Mouse (Mus musculus): Measurements from ENCODE around the gene Angptl1. TPM values are rescaled to one million over a fixed set of nuclear protein-coding genes. Genes with fewer than 3 reads are reported as not detected.

Gene Angptl1
- total and polyA plus RNA-seq, 2 experiments from 2014 or later: 1.3 to 1.4 TPM

DNA sequence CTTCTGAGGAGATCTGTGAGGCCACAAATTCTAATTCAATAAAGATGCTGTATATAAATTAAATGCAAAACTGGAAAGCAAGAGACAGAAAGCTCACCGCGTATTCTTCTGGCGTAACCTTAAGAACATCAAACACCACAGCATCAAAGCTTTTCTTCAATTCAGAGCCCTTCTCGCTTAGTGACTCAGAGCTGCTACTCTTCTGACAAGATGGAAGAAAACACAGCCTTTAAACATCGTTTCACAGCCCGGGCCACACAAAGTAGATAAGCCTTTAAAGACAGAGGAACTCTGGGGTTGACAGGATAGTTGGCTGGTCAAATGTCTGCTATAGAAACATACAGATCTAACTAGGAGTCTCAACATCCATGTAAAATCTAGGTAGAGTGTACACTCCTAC lies 63.3 kb downstream of the Angptl1 start:
- H3K9me3 ChIP-seq (ENCODE audit: low read length): no peaks in the 10 kb centered on the region
- WGBS: 91% methylated on average over 6 of the region's 6 CpGs
- H3K36me3 ChIP-seq (ENCODE audit: insufficient read depth, low read length): peaks cover 4% of the 10 kb centered on the region; the same call in 1 of the 2 replicates
- no peaks in the 10 kb centered on the region for H3K4me1 ChIP-seq (ENCODE audit: insufficient read depth, low read length)
- TF ChIP-seq CTCF (IDR thresholded peaks at IDR 0.05; ENCODE audit: low read depth): no peak
- ATAC-seq: no peak
- H3K4me2 ChIP-seq (ENCODE audit: low read depth, low read length): no peak overlapping the region
- H3K27me3 ChIP-seq (ENCODE audit: insufficient read depth, low read length): no peaks in the 10 kb centered on the region
- H3K9ac ChIP-seq (replicated peaks; ENCODE audit: low read length): no peak overlapping the region
- H3K27ac ChIP-seq: no peak overlapping the region
- no peak for DNase-seq (ENCODE audit: low spot score)
- H3K4me3 ChIP-seq (ENCODE audit: low read length): no peak overlapping the region

GRCm38 (mm10) chr1:156903899-156904298 lies 65.5 kb downstream of the Angptl1 start:
- WGBS: 97% methylated on average over 3 of the region's 3 CpGs
- H3K9me3 ChIP-seq (ENCODE audit: low read length): no peaks in the 10 kb centered on the region
- peaks cover 4% of the 10 kb centered on the region; the same call in 1 of the 2 replicates for H3K36me3 ChIP-seq (ENCODE audit: insufficient read depth, low read length)
- H3K4me3 ChIP-seq (ENCODE audit: low read length): no peak overlapping the region
- DNase-seq (ENCODE audit: low spot score): no peak
- no peak overlapping the region for H3K4me2 ChIP-seq (ENCODE audit: low read depth, low read length)
- H3K9ac ChIP-seq (replicated peaks; ENCODE audit: low read length): no peak overlapping the region
- no peaks in the 10 kb centered on the region for H3K27me3 ChIP-seq (ENCODE audit: insufficient read depth, low read length)
- H3K4me1 ChIP-seq (ENCODE audit: insufficient read depth, low read length): no peaks in the 10 kb centered on the region
- no peak for TF ChIP-seq CTCF (IDR thresholded peaks at IDR 0.05; ENCODE audit: low read depth)
- H3K27ac ChIP-seq: no peak overlapping the region
- no peak for ATAC-seq

DNA sequence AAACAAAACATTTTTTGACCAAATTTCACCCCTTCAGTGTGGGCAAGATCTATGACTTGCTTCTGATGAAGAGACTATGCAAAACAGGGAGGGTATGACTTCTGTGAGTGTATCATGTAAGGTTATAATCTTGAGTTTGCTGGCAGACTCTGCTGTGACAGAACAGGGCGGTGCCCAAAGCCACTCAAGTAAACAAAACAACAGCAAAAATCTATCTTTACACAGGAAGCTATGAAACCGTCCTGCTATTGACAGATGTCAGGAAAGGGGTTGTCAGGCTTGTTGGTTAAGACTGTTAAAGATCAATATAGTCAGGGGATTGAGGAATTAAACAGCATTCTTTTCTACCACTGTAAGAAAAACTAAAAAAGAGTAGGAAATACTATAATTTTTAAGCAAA lies 67.3 kb downstream of the Angptl1 start:
- no peak overlapping the region for H3K9ac ChIP-seq (replicated peaks; ENCODE audit: low read length)
- DNase-seq (ENCODE audit: low spot score) (no peak), ATAC-seq (no peak)
- no peak for TF ChIP-seq CTCF (IDR thresholded peaks at IDR 0.05; ENCODE audit: low read depth)
- no peak overlapping the region for H3K4me2 ChIP-seq (ENCODE audit: low read depth, low read length)
- peaks cover 4% of the 10 kb centered on the region; the same call in 1 of the 2 replicates for H3K36me3 ChIP-seq (ENCODE audit: insufficient read depth, low read length)
- H3K4me3 ChIP-seq (ENCODE audit: low read length): no peak overlapping the region
- no peaks in the 10 kb centered on the region for H3K4me1 ChIP-seq (ENCODE audit: insufficient read depth, low read length)
- H3K9me3 ChIP-seq (ENCODE audit: low read length): no peaks in the 10 kb centered on the region
- 85% methylated on average over 2 of the region's 2 CpGs for WGBS
- H3K27me3 ChIP-seq (ENCODE audit: insufficient read depth, low read length): no peaks in the 10 kb centered on the region
- H3K27ac ChIP-seq: no peak overlapping the region

GRCm38 (mm10) chr1:156909265-156909664 lies 70.9 kb downstream of the Angptl1 start:
- 95% methylated on average over 4 of the region's 4 CpGs for WGBS
- Histone ChIP-seq H3K36me3 (ENCODE audit: insufficient read depth, low read length) (no peaks in the 10 kb centered on the region; the same call in 1 of the 2 replicates), H3K4me2 (ENCODE audit: low read depth, low read length) (no peak overlapping the region), H3K9me3 (ENCODE audit: low read length) (no peaks in the 10 kb centered on the region), H3K4me1 (ENCODE audit: insufficient read depth, low read length) (peaks cover 1% of the 10 kb centered on the region; the same call in 1 of the 2 replicates), H3K4me3 (ENCODE audit: low read length) (no peak overlapping the region), H3K27ac (no peak overlapping the region), H3K9ac (replicated peaks; ENCODE audit: low read length) (no peak overlapping the region), H3K27me3 (ENCODE audit: insufficient read depth, low read length) (no peaks in the 10 kb centered on the region)
- no peak for DNase-seq (ENCODE audit: low spot score)
- ATAC-seq: no peak
- TF ChIP-seq CTCF (IDR thresholded peaks at IDR 0.05; ENCODE audit: low read depth): no peak

DNA sequence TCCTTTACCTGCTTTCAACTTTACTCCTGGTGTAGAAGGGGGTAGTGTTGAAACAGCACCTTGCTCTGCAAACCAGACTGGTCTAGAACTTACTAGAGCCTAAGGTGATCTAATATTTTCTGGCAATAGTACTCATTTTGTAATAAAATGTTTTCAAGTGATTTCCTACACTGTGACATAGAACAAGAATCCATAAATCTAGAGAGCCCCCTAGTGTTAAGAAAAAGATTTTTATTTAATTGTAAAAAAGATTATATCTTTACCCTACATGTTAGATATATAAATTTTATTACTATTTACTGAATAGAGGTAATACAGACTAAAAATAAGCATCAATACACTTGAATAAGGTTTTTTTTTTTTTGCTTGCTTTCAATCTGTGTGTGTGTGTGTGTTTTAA lies 71.5 kb downstream of the Angptl1 start:
- Histone ChIP-seq H3K27ac (no peak overlapping the region), H3K36me3 (ENCODE audit: insufficient read depth, low read length) (no peaks in the 10 kb centered on the region; the same call in 1 of the 2 replicates), H3K27me3 (ENCODE audit: insufficient read depth, low read length) (no peaks in the 10 kb centered on the region), H3K9me3 (ENCODE audit: low read length) (no peaks in the 10 kb centered on the region), H3K4me1 (ENCODE audit: insufficient read depth, low read length) (peaks cover 2% of the 10 kb centered on the region; the same call in 1 of the 2 replicates), H3K4me2 (ENCODE audit: low read depth, low read length) (no peak overlapping the region), H3K4me3 (ENCODE audit: low read length) (no peak overlapping the region), H3K9ac (replicated peaks; ENCODE audit: low read length) (no peak overlapping the region)
- DNase-seq (ENCODE audit: low spot score): no peak
- TF ChIP-seq CTCF (IDR thresholded peaks at IDR 0.05; ENCODE audit: low read depth): no peak
- no peak for ATAC-seq

Other genes with a start within 250 kb of the Angptl1 start
- 2.4 and 5.6 TPM in 2 replicates for gene Tor3a, start 164.2 kb upstream of the Angptl1 start, total RNA-seq (2014; rRNA removed)
- 3.0 and 4.3 TPM in 2 replicates for gene Tor3a, start 164.2 kb upstream of the Angptl1 start, polyA plus RNA-seq (2015; fragmentation: Nextera tagmentation; extraction: Ambion mirVana)
- gene Fam20b, start 119.5 kb upstream of the Angptl1 start, total RNA-seq (2014; rRNA removed): 53.7 TPM in 2 replicates
- 27.7 and 29.6 TPM in 2 replicates for gene Fam20b, start 119.5 kb upstream of the Angptl1 start, polyA plus RNA-seq (2015; fragmentation: Nextera tagmentation; extraction: Ambion mirVana)
- 52.8 and 53.6 TPM in 2 replicates for gene Ralgps2, start 101.1 kb downstream of the Angptl1 start, total RNA-seq (2014; rRNA removed)
- 70.1 and 75.5 TPM in 2 replicates for gene Ralgps2, start 101.1 kb downstream of the Angptl1 start, polyA plus RNA-seq (2015; fragmentation: Nextera tagmentation; extraction: Ambion mirVana)